Mouse (Mus musculus) MEL (cell line): ENCODE results near the gene Ly6g5b.

Source experiments
- CTCF ChIP-seq, 3 experiments: IDR thresholded peaks in 2 of 3; conservative IDR thresholded peaks in 1 of 3; 2 replicates each; pipeline ENCODE4 v1.5.1; 2011 to 2012; ENCODE audit warnings: low read length in 3 of 3, low read depth in 2 of 3, mild to moderate bottlenecking in 2 of 3, improper control_type of control experiment in 1 of 3, inconsistent platforms in 1 of 3, mixed read lengths in 1 of 3, moderate library complexity in 1 of 3; ENCODE audit not compliant: control insufficient read depth in 1 of 3, insufficient read depth in 1 of 3, poor library complexity in 1 of 3, severe bottlenecking in 1 of 3
- E2F4 ChIP-seq: IDR thresholded peaks from 2 replicates; pipeline ENCODE4 v1.6.1; 2011; ENCODE audit warnings: low read depth, low read length, improper control_type of control experiment, borderline replicate concordance
- EP300 ChIP-seq, 2 experiments: IDR thresholded peaks; 2 replicates each; pipeline ENCODE4 v1.6.1; 2011; ENCODE audit warnings: improper control_type of control experiment in 2 of 2, low read length in 2 of 2, low read depth in 1 of 2, mild to moderate bottlenecking in 1 of 2
- GABPA ChIP-seq: IDR thresholded peaks from 2 replicates; pipeline ENCODE4 v1.6.1; 2012; ENCODE audit warnings: low read depth, mild to moderate bottlenecking, inconsistent platforms, low read length, improper control_type of control experiment, moderate library complexity
- GATA1 ChIP-seq: IDR thresholded peaks from 2 replicates; pipeline ENCODE4 v1.6.1; 2011; ENCODE audit warnings: low read depth, low read length, improper control_type of control experiment
- HCFC1 ChIP-seq: IDR thresholded peaks from 2 replicates; pipeline ENCODE4 v1.6.1; 2012; ENCODE audit warnings: low read depth, mild to moderate bottlenecking, inconsistent platforms, low read length, improper control_type of control experiment, moderate library complexity
- KAT2A ChIP-seq: conservative IDR thresholded peaks from 2 replicates; pipeline ENCODE4 v1.6.1; 2012; ENCODE audit warnings: low read depth, low read length, improper control_type of control experiment, inconsistent platforms
- MEF2A ChIP-seq: IDR thresholded peaks from 2 replicates; pipeline ENCODE4 v1.6.1; 2014; ENCODE audit warnings: low read depth, mild to moderate bottlenecking, inconsistent platforms, low read length, improper control_type of control experiment; ENCODE audit not compliant: poor library complexity, insufficient replicate concordance, severe bottlenecking; ENCODE audit errors: extremely low read depth
- MYC ChIP-seq: IDR thresholded peaks from 2 replicates; pipeline ENCODE4 v1.6.1; 2011; ENCODE audit warnings: low read depth, mild to moderate bottlenecking, low read length, improper control_type of control experiment, moderate library complexity
- POLR2A ChIP-seq, 2 experiments: IDR thresholded peaks; 2 replicates each; pipeline ENCODE4 v1.6.1; 2011 to 2012; ENCODE audit warnings: low read length in 2 of 2, mild to moderate bottlenecking in 2 of 2, control low read depth in 1 of 2, improper control_type of control experiment in 1 of 2, low read depth in 1 of 2, moderate library complexity in 1 of 2; ENCODE audit not compliant: control insufficient read depth in 1 of 2, insufficient read depth in 1 of 2, poor library complexity in 1 of 2
- POLR2AphosphoS2 ChIP-seq: IDR thresholded peaks from 2 replicates; pipeline ENCODE4 v1.6.1; 2011; ENCODE audit warnings: low read length, improper control_type of control experiment
- TAL1 ChIP-seq: IDR thresholded peaks from 2 replicates; pipeline ENCODE4 v1.6.1; 2012; ENCODE audit warnings: mild to moderate bottlenecking, inconsistent platforms, low read length, moderate library complexity, mixed read lengths
- TBP ChIP-seq: IDR thresholded peaks from 2 replicates; pipeline ENCODE4 v1.8.0; 2011; ENCODE audit warnings: low read depth, low read length, improper control_type of control experiment

- no peak for TF ChIP-seq EP300 (IDR thresholded peaks at IDR 0.05; ENCODE audit: low read depth in 1 of 2, low read length in 2 of 2)
- no peak for TF ChIP-seq HCFC1
- TF ChIP-seq GATA1, result no peak
- TF ChIP-seq MYC, result no peak
- no peak for TF ChIP-seq E2F4
- no peak for TF ChIP-seq MEF2A
- TF ChIP-seq CTCF (IDR thresholded peaks at IDR 0.05 in 2 of 3, conservative IDR thresholded peaks at IDR 0.05 in 1 of 3; ENCODE audit: control insufficient read depth in 1 of 3, insufficient read depth in 1 of 3, low read depth in 2 of 3, low read length in 3 of 3, poor library complexity in 1 of 3, severe bottlenecking in 1 of 3), result no peak
- TF ChIP-seq KAT2A, result no peak
- peak; percentile 44 for TF ChIP-seq TAL1
- no peak for TF ChIP-seq TBP
- peak; percentile 29; the same call in 1 of the 2 replicates for TF ChIP-seq POLR2AphosphoS2
- no peak for TF ChIP-seq POLR2A (IDR thresholded peaks at IDR 0.05; ENCODE audit: control insufficient read depth in 1 of 2, insufficient read depth in 1 of 2, low read depth in 1 of 2, low read length in 2 of 2, poor library complexity in 1 of 2)
- TF ChIP-seq GABPA, result no peak
Observed at GRCm38 (mm10) chr17:35125081-35125480, 9.9 kb upstream of the Ly6g5b start.
